10 mouse cellular contexts compared by ENCODE assay signal in genomic region chr5:111291639-111292038, GRCm38 (mm10). TPM values are rescaled to one million over a fixed set of nuclear protein-coding genes. Genes with fewer than 3 reads are reported as not detected.
DNase-seq lines count a peak whose midpoint lies in the region; ATAC-seq lines count a peak whose summit lies in the region.
"Had no signal": no experiment of that assay in that cellular context is flagged by ENCODE, and none has a peak within 500 bp of the region (broad histone marks: within the 10 kb centered on the region; RNA-seq: fewer than 3 reads in every experiment).

No protein-coding gene starts in this region.

- H3K27me3 ChIP-seq in forebrain, embryonic 15.5 days: no peaks in the 10 kb centered on the region
- H3K27me3 ChIP-seq in forebrain, embryonic 13.5 days: no peaks in the 10 kb centered on the region

- H3K9ac ChIP-seq in forebrain, embryonic 15.5 days (replicated peaks): no peak overlapping the region
- H3K9ac ChIP-seq in forebrain, embryonic 13.5 days: no peak overlapping the region

- WGBS in forebrain, embryonic 15.5 days: 62% methylated on average over 10 of the region's 10 CpGs
- 67% methylated on average over 10 of the region's 10 CpGs for WGBS in forebrain, embryonic 13.5 days

- ATAC-seq in forebrain, embryonic 15.5 days (replicated peaks): peak; percentile 61; the same call in 1 of the 2 replicates
- ATAC-seq in forebrain, embryonic 13.5 days: no peak; the same call in 1 of the 2 replicates
- ATAC-seq: CD4-positive, CD25-positive, alpha-beta regulatory T cell, adult 4 months had no signal

- peak overlapping the region; percentile 41 for H3K27ac ChIP-seq in forebrain, embryonic 15.5 days (replicated peaks)
- H3K27ac ChIP-seq in forebrain, embryonic 13.5 days: no peak overlapping the region; the same call in 1 of the 2 replicates

- H3K4me3 ChIP-seq in forebrain, embryonic 15.5 days: no peak overlapping the region
- no peak overlapping the region for H3K4me3 ChIP-seq in forebrain, embryonic 13.5 days

- no peak overlapping the region for H3K4me2 ChIP-seq in forebrain, embryonic 15.5 days (replicated peaks)
- no peak overlapping the region for H3K4me2 ChIP-seq in forebrain, embryonic 13.5 days

- peaks cover 16% of the 10 kb centered on the region; the same call in 1 of the 2 replicates for H3K36me3 ChIP-seq in forebrain, embryonic 15.5 days
- H3K36me3 ChIP-seq in forebrain, embryonic 13.5 days (ENCODE audit: poor library complexity, severe bottlenecking): peaks cover 16% of the 10 kb centered on the region

- no peaks in the 10 kb centered on the region for H3K9me3 ChIP-seq in forebrain, embryonic 15.5 days
- no peaks in the 10 kb centered on the region for H3K9me3 ChIP-seq in forebrain, embryonic 13.5 days (replicated peaks)

- DNase-seq in retina, postnatal 1 day: peak; percentile 51
- no peak for DNase-seq in retina, embryonic 14.5 days (ENCODE audit: low spot score)
- DNase-seq in left cerebral cortex, postnatal 4 days: peak; percentile 51
- DNase-seq in telencephalon, adult 2 months (ENCODE audit: low read depth, low spot score): peak; percentile 90
- DNase-seq in gastrocnemius, adult 18-20 months (ENCODE audit: low spot score): no peak
- DNase-seq in spleen, postnatal 10 days (ENCODE audit: low spot score in 2 of 2): no peak
- DNase-seq: liver had no signal

- intact Hi-C loops in left cerebral cortex, postnatal 4 days (cut with DNase I): no loop called here

- H3K4me1 ChIP-seq in forebrain, embryonic 15.5 days: peaks cover 16% of the 10 kb centered on the region
- H3K4me1 ChIP-seq in forebrain, embryonic 13.5 days: peaks cover 7% of the 10 kb centered on the region; the same call in 1 of the 2 replicates

RNA-seq across cellular contexts. Expression of gene Pitpnb, which starts 38.9 kb away (rescaled TPM):
- polyA plus RNA-seq in forebrain, embryonic 15.5 days (2015; fragmentation: Nextera tagmentation; extraction: Ambion mirVana): 99.5 and 102 TPM in 2 replicates
- polyA plus RNA-seq in forebrain, embryonic 13.5 days (2015; fragmentation: Nextera tagmentation; extraction: Ambion mirVana): 103 and 112 TPM in 2 replicates
- total RNA-seq in left cerebral cortex, postnatal 4 days (2021): 10 to 100 TPM; 79.3 to 84.0 TPM
- 10 to 100 TPM; 21.1 to 22.0 TPM for total RNA-seq in gastrocnemius, adult 18-20 months (2021)

Comparison
In these comparisons a context has a peak if more than half of its experiments do, and no peak if none do; other contexts are left out.
1. DNase-seq: peak in retina, postnatal 1 day (single experiment), left cerebral cortex, postnatal 4 days (single experiment) and telencephalon, adult 2 months (single experiment); none in retina, embryonic 14.5 days (single experiment), gastrocnemius, adult 18-20 months (single experiment) and spleen, postnatal 10 days (0 of 2).